Mouse (Mus musculus) small intestine, adult 10 weeks (tissue): ENCODE measurements around the gene Tmem206. TPM values are rescaled to one million over a fixed set of nuclear protein-coding genes. Genes with fewer than 3 reads are reported as not detected.

ENCODE experiments used
- polyA plus RNA-seq: library from polyadenylated mRNA; stranded (reverse); fragments of 350-450 nt; fragmentation: Illumina TruSeq; extraction: RNeasy Lipid Tissue Mini Kit (QIAGEN cat#74804); gene quantifications from one replicate; pipeline ENCODE4 v1.2.3, GENCODE M21; 2014; ENCODE audit warnings: low replicate concordance

The Tmem206 gene
- 4.2 TPM for polyA plus RNA-seq

DNA sequence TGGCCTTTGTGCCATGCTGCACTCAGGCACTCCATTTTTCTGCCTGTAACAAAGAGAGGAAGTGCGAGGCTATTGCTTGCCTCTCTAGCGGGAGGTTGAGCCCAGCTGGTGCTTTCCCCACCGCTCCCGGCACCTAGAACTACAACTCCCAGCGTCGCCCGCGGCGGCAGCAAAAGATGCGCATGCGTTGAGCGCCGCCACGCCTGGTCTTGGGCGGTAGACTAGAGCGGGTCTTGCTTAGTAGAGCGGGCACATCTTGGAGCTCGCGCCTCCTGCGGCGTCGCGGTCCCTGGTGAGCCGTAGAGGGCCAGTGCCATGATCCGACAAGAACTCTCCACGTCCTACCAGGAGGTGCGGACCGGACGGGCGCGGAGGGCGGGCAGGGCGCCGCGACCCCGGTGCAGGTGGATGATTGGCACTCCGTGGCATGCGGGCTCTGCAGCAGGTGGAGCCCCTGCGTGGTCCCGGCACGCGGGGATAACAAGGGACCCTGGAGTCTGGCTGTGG, at the start of gene Tmem206:
Tmem206 (plus strand) TSS at position 187 of the 507 bp plus-strand sequence.

DNA sequence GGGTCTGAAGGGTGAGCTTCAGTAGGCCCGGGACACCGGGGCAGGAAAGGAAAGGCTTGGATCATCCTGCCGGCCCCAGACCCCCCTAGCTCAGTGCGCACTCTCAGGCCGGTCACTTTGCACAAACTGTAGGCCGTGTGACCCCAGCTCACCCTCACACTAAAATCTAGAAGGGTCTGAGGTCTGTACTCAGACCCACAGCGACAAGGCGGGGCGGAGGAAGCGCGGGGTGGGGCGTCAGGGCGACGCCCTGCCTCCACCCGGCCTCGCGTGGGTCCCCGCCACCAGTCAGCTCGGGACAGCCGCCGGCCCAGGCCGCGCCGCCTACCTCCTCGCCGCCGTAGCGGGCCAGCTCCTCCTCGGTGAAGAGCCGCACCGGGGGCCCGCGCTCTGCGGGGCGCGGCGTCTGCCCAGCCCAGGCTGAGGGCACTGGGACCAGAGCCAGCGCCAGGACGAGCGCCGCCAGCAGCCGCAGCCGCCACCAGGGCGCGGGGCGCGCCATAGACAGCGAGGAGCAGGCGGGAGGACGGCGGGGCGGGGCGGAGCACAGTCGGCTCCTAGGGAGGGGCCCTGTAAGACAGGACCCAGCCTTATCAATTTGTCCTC, 8.0 kb upstream of the Tmem206 start, which contains the start of gene Nenf:
Nenf (minus strand) TSS at position 604 of the 606 bp plus-strand sequence.

Other genes with a start within 250 kb of the Tmem206 start
- 0.78 TPM for gene Batf3, start 228.1 kb upstream of the Tmem206 start, polyA plus RNA-seq
- not detected for gene Fam71a, start 161.1 kb upstream of the Tmem206 start, polyA plus RNA-seq
- gene Atf3, start 107.9 kb upstream of the Tmem206 start, polyA plus RNA-seq: 5.0 TPM
- not detected for gene Nenf, start 7.7 kb upstream of the Tmem206 start, polyA plus RNA-seq
- 162 TPM for gene Ppp2r5a, start 77.4 kb downstream of the Tmem206 start, polyA plus RNA-seq
- 10.5 TPM for gene Dtl, start 249.6 kb downstream of the Tmem206 start, polyA plus RNA-seq
- 7.3 TPM for gene Ints7, start 249.7 kb downstream of the Tmem206 start, polyA plus RNA-seq